Mouse (Mus musculus): ENCODE measurements around the gene C1qtnf1. TPM values are rescaled to one million over a fixed set of nuclear protein-coding genes. Genes with fewer than 3 reads are reported as not detected.
A peak's percentile ranks its signal among the peaks of the same experiment; 100 is the strongest.

The C1qtnf1 gene
- polyA plus RNA-seq, 1 experiment from 2014 or later = 5.8 TPM

- ATAC-seq = no peak
- 58% methylated on average over 8 of the region's 8 CpGs for WGBS (ENCODE audit: insufficient replicate concordance)
- 0 out of 2 replicates have a peak overlapping the region, but pooled peaks have one; percentile 11 for H3K9ac ChIP-seq (replicated peaks)
- no peak for DNase-seq
- peak overlapping the region; percentile 12; the same call in 1 of the 2 replicates for H3K4me3 ChIP-seq (ENCODE audit: low read depth, low read length)
- no peaks in the 10 kb centered on the region for H3K9me3 ChIP-seq (ENCODE audit: low read length)
- H3K27me3 ChIP-seq (ENCODE audit: insufficient read depth, low read length) = peaks cover 7% of the 10 kb centered on the region; the same call in 1 of the 2 replicates
- TF ChIP-seq CTCF (IDR thresholded peaks at IDR 0.05; ENCODE audit: low read depth) (no peak), EP300 (IDR thresholded peaks at IDR 0.05; ENCODE audit: low read depth) (no peak)
- peak overlapping the region; percentile 55 for H3K27ac ChIP-seq (ENCODE audit: low read depth)
- peak overlapping the region; percentile 42; the same call in 1 of the 2 replicates for H3K4me2 ChIP-seq (ENCODE audit: low read depth, low read length)
- no peaks in the 10 kb centered on the region for H3K4me1 ChIP-seq (ENCODE audit: insufficient read depth)
- no peaks in the 10 kb centered on the region for H3K36me3 ChIP-seq (replicated peaks; ENCODE audit: insufficient read depth, low read length)
Observed at GRCm38 (mm10) chr11:118428944-118429709, 1.1 kb downstream of the C1qtnf1 start.

DNA sequence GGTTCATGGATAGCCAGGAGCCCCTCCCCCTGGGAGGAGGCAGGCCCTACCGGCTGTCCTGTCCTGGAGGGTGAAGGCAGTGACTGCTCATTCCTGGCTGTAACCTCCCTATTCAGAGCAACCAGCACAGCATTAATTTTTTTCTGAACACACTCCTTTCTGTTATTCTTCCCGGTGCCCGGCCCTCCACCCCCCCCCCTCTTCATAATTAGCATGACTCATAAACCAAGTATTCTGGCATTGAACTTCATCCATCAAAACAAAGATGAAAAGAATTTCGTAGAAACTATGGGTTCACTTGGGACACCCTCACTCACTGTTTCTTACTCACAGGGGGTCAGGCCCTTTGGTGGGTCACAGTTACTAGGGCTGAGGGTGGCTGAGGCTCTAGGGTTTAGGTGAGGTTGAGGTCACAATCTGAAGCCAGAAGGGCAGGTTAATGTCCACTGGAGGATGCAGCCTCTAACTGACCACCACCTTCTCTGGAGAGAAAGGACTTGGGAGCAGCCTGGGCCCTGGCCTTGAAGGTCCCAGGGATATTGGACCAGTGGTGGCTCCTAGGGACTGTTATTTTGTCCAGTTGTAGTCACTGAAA is 2.4 kb downstream of the C1qtnf1 start:
- Histone ChIP-seq H3K9ac (replicated peaks) (no peak overlapping the region), H3K4me1 (ENCODE audit: insufficient read depth) (no peaks in the 10 kb centered on the region), H3K4me3 (ENCODE audit: low read depth, low read length) (no peak overlapping the region), H3K36me3 (replicated peaks; ENCODE audit: insufficient read depth, low read length) (no peaks in the 10 kb centered on the region), H3K4me2 (ENCODE audit: low read depth, low read length) (no peak overlapping the region), H3K27me3 (ENCODE audit: insufficient read depth, low read length) (peaks cover 7% of the 10 kb centered on the region; the same call in 1 of the 2 replicates), H3K27ac (ENCODE audit: low read depth) (peak overlapping the region; percentile 44; the same call in 1 of the 2 replicates), H3K9me3 (ENCODE audit: low read length) (no peaks in the 10 kb centered on the region)
- TF ChIP-seq EP300 (IDR thresholded peaks at IDR 0.05; ENCODE audit: low read depth) (no peak), CTCF (IDR thresholded peaks at IDR 0.05; ENCODE audit: low read depth) (no peak)
- 42% methylated on average over 4 of the region's 4 CpGs for WGBS (ENCODE audit: insufficient replicate concordance)
- ATAC-seq = peak; percentile 37
- no peak for DNase-seq

GRCm38 (mm10) chr11:118431100-118431948 is 3.3 kb downstream of the C1qtnf1 start:
- Histone ChIP-seq H3K9ac (replicated peaks) (no peak overlapping the region), H3K4me1 (ENCODE audit: insufficient read depth) (no peaks in the 10 kb centered on the region), H3K36me3 (replicated peaks; ENCODE audit: insufficient read depth, low read length) (no peaks in the 10 kb centered on the region), H3K27ac (ENCODE audit: low read depth) (peak overlapping the region; percentile 44; the same call in 1 of the 2 replicates), H3K4me3 (ENCODE audit: low read depth, low read length) (no peak overlapping the region), H3K27me3 (ENCODE audit: insufficient read depth, low read length) (peaks cover 7% of the 10 kb centered on the region; the same call in 1 of the 2 replicates), H3K9me3 (ENCODE audit: low read length) (no peaks in the 10 kb centered on the region), H3K4me2 (ENCODE audit: low read depth, low read length) (no peak overlapping the region)
- no peak for DNase-seq
- TF ChIP-seq EP300 (IDR thresholded peaks at IDR 0.05; ENCODE audit: low read depth) = no peak
- no peak for TF ChIP-seq CTCF (IDR thresholded peaks at IDR 0.05; ENCODE audit: low read depth)
- WGBS (ENCODE audit: insufficient replicate concordance) = 68% methylated on average over 16 of the region's 16 CpGs
- no peak for ATAC-seq

- H3K4me3 ChIP-seq (ENCODE audit: low read depth, low read length) = no peak overlapping the region
- H3K27ac ChIP-seq (ENCODE audit: low read depth) = no peak overlapping the region
- no peak overlapping the region for H3K4me2 ChIP-seq (ENCODE audit: low read depth, low read length)
- 65% methylated on average over 10 of the region's 10 CpGs for WGBS (ENCODE audit: insufficient replicate concordance)
- TF ChIP-seq CTCF (IDR thresholded peaks at IDR 0.05; ENCODE audit: low read depth) (no peak), EP300 (IDR thresholded peaks at IDR 0.05; ENCODE audit: low read depth) (no peak)
- no peaks in the 10 kb centered on the region for H3K9me3 ChIP-seq (ENCODE audit: low read length)
- no peak overlapping the region for H3K9ac ChIP-seq (replicated peaks)
- H3K27me3 ChIP-seq (ENCODE audit: insufficient read depth, low read length) = peaks cover 7% of the 10 kb centered on the region; the same call in 1 of the 2 replicates
- H3K4me1 ChIP-seq (ENCODE audit: insufficient read depth) = no peaks in the 10 kb centered on the region
- ATAC-seq (no peak), DNase-seq (no peak)
- H3K36me3 ChIP-seq (replicated peaks; ENCODE audit: insufficient read depth, low read length) = no peaks in the 10 kb centered on the region
Observed at GRCm38 (mm10) chr11:118433398-118433868, 5.4 kb downstream of the C1qtnf1 start.

GRCm38 (mm10) chr11:118434093-118434492 is 6.1 kb downstream of the C1qtnf1 start:
- DNase-seq (no peak), ATAC-seq (no peak)
- WGBS (ENCODE audit: insufficient replicate concordance) = 43% methylated on average over 13 of the region's 13 CpGs

More at GRCm38 (mm10) chr11:118434093-118434492, 6.1 kb downstream of the C1qtnf1 start:
- H3K4me3 ChIP-seq (ENCODE audit: low read depth, low read length) = no peak overlapping the region
- H3K9me3 ChIP-seq (ENCODE audit: low read length) = no peaks in the 10 kb centered on the region
- H3K27me3 ChIP-seq (ENCODE audit: insufficient read depth, low read length) = peaks cover 3% of the 10 kb centered on the region; the same call in 1 of the 2 replicates
- no peak overlapping the region for H3K4me2 ChIP-seq (ENCODE audit: low read depth, low read length)
- H3K9ac ChIP-seq (replicated peaks) = no peak overlapping the region
- no peaks in the 10 kb centered on the region for H3K36me3 ChIP-seq (replicated peaks; ENCODE audit: insufficient read depth, low read length)
- H3K4me1 ChIP-seq (ENCODE audit: insufficient read depth) = no peaks in the 10 kb centered on the region
- H3K27ac ChIP-seq (ENCODE audit: low read depth) = no peak overlapping the region
- TF ChIP-seq EP300 (IDR thresholded peaks at IDR 0.05; ENCODE audit: low read depth) (no peak), CTCF (IDR thresholded peaks at IDR 0.05; ENCODE audit: low read depth) (no peak)

All from liver, postnatal 0 days (tissue).